Mouse (Mus musculus): ENCODE measurements around the gene Cxcl2. TPM values are rescaled to one million over a fixed set of nuclear protein-coding genes. Genes with fewer than 3 reads are reported as not detected.

Gene Cxcl2
- polyA plus RNA-seq, 1 experiment, result not detected

DNA sequence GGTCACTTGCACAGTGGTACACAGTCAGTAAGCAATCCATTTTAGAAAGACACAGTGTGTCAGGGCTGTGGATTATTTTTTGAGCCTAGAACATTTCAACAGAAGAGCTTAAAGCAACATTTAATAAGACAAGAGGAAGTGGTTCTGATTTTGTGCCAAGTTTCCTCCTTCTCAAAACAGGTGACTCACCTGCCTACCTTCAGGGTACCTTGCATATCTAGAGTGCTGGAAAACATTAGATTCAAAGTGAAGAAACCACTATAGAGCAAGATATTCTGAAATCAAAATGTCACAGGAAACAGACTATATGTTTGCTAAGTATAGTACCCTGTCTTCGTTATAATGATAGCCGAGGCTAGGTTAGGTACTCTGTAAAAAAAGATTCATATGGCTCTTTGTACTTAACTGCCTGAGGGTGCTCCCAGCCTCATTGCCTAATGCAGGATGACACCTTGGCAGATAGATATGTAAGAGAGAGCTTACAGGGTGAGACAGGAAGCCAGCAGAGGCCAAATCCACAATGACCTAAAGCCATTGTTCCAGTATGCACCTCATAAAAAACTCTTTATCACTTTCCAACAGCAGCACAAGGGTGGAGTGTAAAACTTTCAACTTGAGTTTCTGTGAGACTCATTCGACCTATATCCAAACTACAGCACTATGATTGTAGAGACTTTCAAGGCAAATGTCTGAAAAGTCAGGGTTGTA, 24.2 kb upstream of the Cxcl2 start:
- TF ChIP-seq CTCF (IDR thresholded peaks at IDR 0.05; ENCODE audit: borderline replicate concordance, extremely low read depth, insufficient read depth, insufficient read length) (no peak), POLR2A (IDR thresholded peaks at IDR 0.05; ENCODE audit: borderline replicate concordance, extremely low read depth, insufficient read depth, insufficient read length, poor library complexity, severe bottlenecking) (no peak)
- DNase-seq (ENCODE audit: low read depth), result no peak

GRCm38 (mm10) chr5:90880335-90880850, 23.3 kb upstream of the Cxcl2 start:
- TF ChIP-seq POLR2A (IDR thresholded peaks at IDR 0.05; ENCODE audit: borderline replicate concordance, extremely low read depth, insufficient read depth, insufficient read length, poor library complexity, severe bottlenecking), result no peak
- TF ChIP-seq CTCF (IDR thresholded peaks at IDR 0.05; ENCODE audit: borderline replicate concordance, extremely low read depth, insufficient read depth, insufficient read length), result no peak
- DNase-seq (ENCODE audit: low read depth), result no peak

DNA sequence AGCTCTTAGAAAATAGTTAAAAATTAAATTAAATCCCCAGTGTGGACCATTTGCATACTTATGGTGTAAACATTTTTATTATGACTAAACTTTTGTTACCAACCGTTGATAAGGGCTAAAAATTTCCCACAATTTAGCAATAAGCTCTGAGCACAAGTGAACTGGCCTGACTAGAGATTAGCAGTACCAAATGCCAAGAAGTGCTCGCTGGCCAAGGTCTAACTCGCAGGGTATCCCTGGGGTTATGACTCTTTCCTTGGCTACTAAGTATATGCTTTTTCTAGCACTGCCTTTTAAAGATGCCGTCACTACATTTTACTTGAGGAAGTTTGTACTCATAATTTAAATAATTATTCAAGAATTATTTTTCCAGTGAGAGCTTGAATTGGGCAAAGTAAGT, 22.6 kb upstream of the Cxcl2 start:
- DNase-seq (ENCODE audit: low read depth), result no peak
- no peak for TF ChIP-seq CTCF (IDR thresholded peaks at IDR 0.05; ENCODE audit: borderline replicate concordance, extremely low read depth, insufficient read depth, insufficient read length)
- no peak for TF ChIP-seq POLR2A (IDR thresholded peaks at IDR 0.05; ENCODE audit: borderline replicate concordance, extremely low read depth, insufficient read depth, insufficient read length, poor library complexity, severe bottlenecking)

GRCm38 (mm10) chr5:90881682-90882081, 22.0 kb upstream of the Cxcl2 start:
- DNase-seq (ENCODE audit: low read depth), result no peak
- TF ChIP-seq CTCF (IDR thresholded peaks at IDR 0.05; ENCODE audit: borderline replicate concordance, extremely low read depth, insufficient read depth, insufficient read length) (no peak), POLR2A (IDR thresholded peaks at IDR 0.05; ENCODE audit: borderline replicate concordance, extremely low read depth, insufficient read depth, insufficient read length, poor library complexity, severe bottlenecking) (no peak)

DNA sequence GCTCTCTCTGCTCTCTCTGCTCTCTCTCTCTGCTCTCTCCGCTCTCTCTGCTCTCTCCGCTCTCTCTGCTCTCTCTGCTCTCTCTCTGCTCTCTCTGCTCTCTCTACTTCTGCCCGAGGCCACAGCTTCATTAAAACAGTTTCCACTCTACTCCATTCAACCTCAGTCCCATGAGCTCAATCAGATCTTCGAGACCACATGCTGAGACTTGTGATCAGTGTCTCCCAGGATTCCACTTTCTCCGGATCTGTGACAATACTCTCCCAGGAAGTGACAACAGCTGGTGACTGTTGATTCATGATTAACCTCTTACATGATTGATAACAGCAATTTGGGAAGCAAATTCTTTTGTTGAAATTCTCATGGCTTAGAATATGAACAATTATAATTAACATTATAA, 21.5 kb upstream of the Cxcl2 start:
- no peak for DNase-seq (ENCODE audit: low read depth)
- TF ChIP-seq POLR2A (IDR thresholded peaks at IDR 0.05; ENCODE audit: borderline replicate concordance, extremely low read depth, insufficient read depth, insufficient read length, poor library complexity, severe bottlenecking) (no peak), CTCF (IDR thresholded peaks at IDR 0.05; ENCODE audit: borderline replicate concordance, extremely low read depth, insufficient read depth, insufficient read length) (no peak)

DNA sequence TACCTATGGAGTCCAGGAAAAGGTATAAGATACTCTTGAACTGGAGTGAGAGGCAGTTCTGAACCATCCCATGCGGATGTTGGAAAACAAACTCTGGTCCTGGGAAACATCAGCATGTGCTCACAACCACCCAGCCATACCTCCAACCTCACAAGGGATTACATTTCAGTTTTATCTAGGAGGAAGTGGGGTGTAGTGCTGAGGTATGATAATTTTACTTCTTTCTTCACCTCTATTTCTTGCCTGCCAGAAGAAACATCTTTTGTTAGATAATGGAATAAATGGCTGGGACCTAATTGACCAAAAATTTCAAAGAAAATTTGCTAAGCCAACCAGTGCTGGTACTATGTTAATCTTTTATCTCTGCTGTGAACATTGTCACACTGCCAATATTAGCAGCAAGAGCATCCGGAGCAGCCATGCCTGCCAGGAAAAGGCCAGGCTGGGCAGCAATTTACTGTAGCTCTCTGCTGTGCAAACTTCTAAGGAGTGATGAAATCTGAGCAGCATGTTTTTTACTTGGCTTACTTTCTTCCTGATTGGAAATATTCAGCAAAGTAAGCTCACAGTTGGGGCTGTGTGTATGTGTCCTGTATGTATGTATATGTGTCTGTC, 18.9 kb upstream of the Cxcl2 start:
- no peak for TF ChIP-seq CTCF (IDR thresholded peaks at IDR 0.05; ENCODE audit: borderline replicate concordance, extremely low read depth, insufficient read depth, insufficient read length)
- TF ChIP-seq POLR2A (IDR thresholded peaks at IDR 0.05; ENCODE audit: borderline replicate concordance, extremely low read depth, insufficient read depth, insufficient read length, poor library complexity, severe bottlenecking), result no peak
- DNase-seq (ENCODE audit: low read depth), result peak; percentile 49

- no peak for DNase-seq (ENCODE audit: low read depth)
- no peak for TF ChIP-seq POLR2A (IDR thresholded peaks at IDR 0.05; ENCODE audit: borderline replicate concordance, extremely low read depth, insufficient read depth, insufficient read length, poor library complexity, severe bottlenecking)
- TF ChIP-seq CTCF (IDR thresholded peaks at IDR 0.05; ENCODE audit: borderline replicate concordance, extremely low read depth, insufficient read depth, insufficient read length), result no peak
Observed at GRCm38 (mm10) chr5:90888661-90889060, 15.0 kb upstream of the Cxcl2 start.

- TF ChIP-seq CTCF (IDR thresholded peaks at IDR 0.05; ENCODE audit: borderline replicate concordance, extremely low read depth, insufficient read depth, insufficient read length) (peak; percentile 54), POLR2A (IDR thresholded peaks at IDR 0.05; ENCODE audit: borderline replicate concordance, extremely low read depth, insufficient read depth, insufficient read length, poor library complexity, severe bottlenecking) (no peak)
- peak; percentile 54 for DNase-seq (ENCODE audit: low read depth)
Observed at GRCm38 (mm10) chr5:90890519-90891463, 12.9 kb upstream of the Cxcl2 start, which contains the start of gene Cxcl1. TSS of gene Cxcl1 (plus strand) at chr5:90891241.

- TF ChIP-seq CTCF (IDR thresholded peaks at IDR 0.05; ENCODE audit: borderline replicate concordance, extremely low read depth, insufficient read depth, insufficient read length) (no peak), POLR2A (IDR thresholded peaks at IDR 0.05; ENCODE audit: borderline replicate concordance, extremely low read depth, insufficient read depth, insufficient read length, poor library complexity, severe bottlenecking) (no peak)
- no peak for DNase-seq (ENCODE audit: low read depth)
Observed at GRCm38 (mm10) chr5:90891464-90891813, 12.2 kb upstream of the Cxcl2 start.

- no peak for TF ChIP-seq CTCF (IDR thresholded peaks at IDR 0.05; ENCODE audit: borderline replicate concordance, extremely low read depth, insufficient read depth, insufficient read length)
- DNase-seq (ENCODE audit: low read depth), result no peak
Observed at GRCm38 (mm10) chr5:90894231-90894630, 9.4 kb upstream of the Cxcl2 start.

DNA sequence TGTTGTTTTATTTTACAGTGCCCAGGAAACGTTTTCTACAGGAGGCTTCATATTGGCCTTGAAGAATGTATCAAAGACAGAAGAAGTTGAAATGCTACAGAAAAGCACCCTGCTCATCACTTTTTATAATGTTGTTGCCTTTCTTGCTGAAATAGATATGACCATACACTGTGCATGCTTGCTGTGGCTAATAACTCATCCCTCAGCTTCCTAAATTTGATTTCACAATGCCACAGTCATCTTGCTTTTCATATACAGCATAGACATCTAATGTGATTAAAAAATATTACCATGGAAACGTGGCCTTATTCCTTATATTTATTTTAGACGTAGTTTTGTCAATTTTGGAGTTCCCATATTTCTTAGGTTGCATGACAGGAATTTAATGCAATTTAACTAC, 6.2 kb upstream of the Cxcl2 start:
- DNase-seq (ENCODE audit: low read depth), result no peak
- TF ChIP-seq POLR2A (IDR thresholded peaks at IDR 0.05; ENCODE audit: borderline replicate concordance, extremely low read depth, insufficient read depth, insufficient read length, poor library complexity, severe bottlenecking) (no peak), CTCF (IDR thresholded peaks at IDR 0.05; ENCODE audit: borderline replicate concordance, extremely low read depth, insufficient read depth, insufficient read length) (no peak)
